Mouse (Mus musculus): ENCODE results near the gene Sec61b.

DNA sequence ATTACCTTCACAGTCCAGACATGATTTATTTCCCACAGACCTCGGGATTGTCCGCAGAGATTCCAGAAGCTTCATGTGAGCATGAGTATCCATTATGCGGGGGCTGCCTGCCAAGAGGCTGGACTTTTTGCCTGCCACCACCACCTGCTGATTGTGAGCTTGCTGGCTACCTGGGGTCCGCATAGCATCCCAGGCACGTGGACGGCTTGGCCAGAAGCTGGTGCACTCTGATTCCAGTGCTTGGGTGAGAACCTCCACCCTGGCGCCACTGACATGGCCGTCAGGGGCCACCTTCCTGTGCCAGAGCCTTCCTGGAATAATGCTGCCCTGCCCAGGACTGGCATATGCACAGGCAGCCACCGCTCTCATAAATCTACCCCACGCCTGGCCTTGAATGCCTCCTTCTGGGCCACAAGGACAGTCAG is 24.7 kb downstream of the Sec61b start:
- TF ChIP-seq CTCF (IDR thresholded peaks at IDR 0.05; ENCODE audit: extremely low read depth, insufficient read depth, insufficient read length, insufficient replicate concordance) (no peak), POLR2A (IDR thresholded peaks at IDR 0.05; ENCODE audit: low read depth, low read length) (no peak)
